Mouse (Mus musculus): ENCODE measurements around the gene Lct. TPM values are rescaled to one million over a fixed set of nuclear protein-coding genes. Genes with fewer than 3 reads are reported as not detected.
"Not testable (repeated sequence)": the region's sequence is repeated elsewhere in the genome, so short reads cannot be mapped to it uniquely, and the experiment has no call there.

Lct gene
- polyA plus RNA-seq, 1 experiment from 2014 or later = 0.03 TPM

- H3K27me3 ChIP-seq (replicated peaks) = no peaks in the 10 kb centered on the region
- H3K9me3 ChIP-seq = no peaks in the 10 kb centered on the region
- no peak overlapping the region for H3K4me3 ChIP-seq
- no peak overlapping the region for H3K27ac ChIP-seq (replicated peaks)
- no peak overlapping the region for H3K9ac ChIP-seq
- no peaks in the 10 kb centered on the region for H3K4me1 ChIP-seq
- ATAC-seq (ENCODE audit: extremely low read depth, insufficient number of reproducible peaks, low FRiP score, low TSS enrichment) = no peak
- 63% methylated on average over 8 of the region's 8 CpGs for WGBS
- no peak overlapping the region for H3K4me2 ChIP-seq
- no peaks in the 10 kb centered on the region for H3K36me3 ChIP-seq
These were observed 32.8 kb downstream of the Lct start for GRCm38 (mm10) chr1:128295296-128295695.

DNA sequence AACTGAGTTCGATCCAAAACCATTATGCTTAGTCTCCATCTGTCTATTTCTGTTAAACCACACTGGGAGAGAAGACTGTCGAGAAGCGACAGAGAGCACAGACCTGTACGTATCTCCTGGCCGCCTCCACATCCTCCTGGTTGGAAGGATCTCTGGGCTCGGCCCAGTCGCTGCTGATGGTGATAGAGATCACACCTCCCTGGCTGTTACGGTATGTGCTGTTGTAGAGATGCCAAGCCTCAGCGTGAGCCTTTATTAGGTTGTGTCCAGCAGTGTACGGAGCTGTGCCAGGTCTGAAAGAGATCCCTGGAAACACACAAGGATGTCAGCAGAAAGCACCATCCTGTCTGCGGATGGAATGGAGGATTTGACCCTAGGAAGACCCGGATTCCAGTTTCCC is 34.6 kb downstream of the Lct start:
- Histone ChIP-seq H3K36me3 (no peaks in the 10 kb centered on the region), H3K27me3 (replicated peaks) (no peaks in the 10 kb centered on the region), H3K27ac (replicated peaks) (no peak overlapping the region), H3K9me3 (no peaks in the 10 kb centered on the region), H3K4me3 (no peak overlapping the region), H3K4me2 (no peak overlapping the region), H3K4me1 (no peaks in the 10 kb centered on the region), H3K9ac (no peak overlapping the region)
- WGBS = 80% methylated on average over 12 of the region's 12 CpGs
- no peak for ATAC-seq (ENCODE audit: extremely low read depth, insufficient number of reproducible peaks, low FRiP score, low TSS enrichment)

- WGBS = 81% methylated on average over 5 of the region's 5 CpGs
- Histone ChIP-seq H3K4me2 (no peak overlapping the region), H3K4me1 (no peaks in the 10 kb centered on the region), H3K9me3 (no peaks in the 10 kb centered on the region), H3K36me3 (no peaks in the 10 kb centered on the region), H3K27me3 (replicated peaks) (no peaks in the 10 kb centered on the region), H3K9ac (no peak overlapping the region), H3K4me3 (no peak overlapping the region), H3K27ac (replicated peaks) (no peak overlapping the region)
- ATAC-seq (ENCODE audit: extremely low read depth, insufficient number of reproducible peaks, low FRiP score, low TSS enrichment) = no peak
These were observed 37.8 kb downstream of the Lct start for GRCm38 (mm10) chr1:128290295-128290694.

DNA sequence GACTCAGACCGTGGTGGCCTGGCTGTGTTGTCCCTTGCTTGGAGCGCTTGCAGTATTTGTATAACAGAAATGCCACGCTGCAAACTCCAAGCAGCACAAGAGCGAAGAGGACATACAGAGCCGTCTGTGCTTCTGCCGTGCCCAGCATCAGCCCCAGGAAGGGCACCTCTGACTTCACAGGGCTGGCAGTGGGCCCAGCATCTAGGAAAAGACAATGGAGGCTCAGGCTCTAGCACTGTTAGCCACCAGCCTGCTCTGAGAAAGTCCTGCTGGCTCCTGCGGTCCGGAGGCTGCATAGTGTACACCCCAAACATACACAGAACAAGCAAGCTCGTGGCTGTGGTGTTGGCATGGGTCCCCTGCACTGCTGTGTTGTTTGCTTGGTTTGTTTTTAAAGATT is 43.0 kb downstream of the Lct start:
- Histone ChIP-seq H3K4me2 (no peak overlapping the region), H3K27me3 (replicated peaks) (no peaks in the 10 kb centered on the region), H3K27ac (replicated peaks) (no peak overlapping the region), H3K4me3 (no peak overlapping the region), H3K4me1 (no peaks in the 10 kb centered on the region), H3K36me3 (peaks cover 35% of the 10 kb centered on the region), H3K9ac (no peak overlapping the region), H3K9me3 (0 out of 2 replicates have a peak, but pooled peaks cover 7% of the 10 kb centered on the region)
- no peak for ATAC-seq (ENCODE audit: extremely low read depth, insufficient number of reproducible peaks, low FRiP score, low TSS enrichment)
- WGBS = 77% methylated on average over 9 of the region's 9 CpGs

GRCm38 (mm10) chr1:128284157-128284690 is 43.9 kb downstream of the Lct start:
- WGBS = 90% methylated on average over 7 of the region's 8 CpGs
- H3K36me3 ChIP-seq = peaks cover 44% of the 10 kb centered on the region

GRCm38 (mm10) chr1:128282924-128283323 is 45.2 kb downstream of the Lct start:
- Histone ChIP-seq H3K9ac (no peak overlapping the region), H3K4me2 (no peak overlapping the region), H3K9me3 (0 out of 2 replicates have a peak, but pooled peaks cover 7% of the 10 kb centered on the region), H3K4me1 (no peaks in the 10 kb centered on the region), H3K4me3 (no peak overlapping the region), H3K36me3 (peaks cover 57% of the 10 kb centered on the region), H3K27ac (replicated peaks) (no peak overlapping the region), H3K27me3 (replicated peaks) (no peaks in the 10 kb centered on the region)
- 94% methylated on average over 3 of the region's 3 CpGs for WGBS
- ATAC-seq (ENCODE audit: extremely low read depth, insufficient number of reproducible peaks, low FRiP score, low TSS enrichment) = no peak

More at GRCm38 (mm10) chr1:128284157-128284690, 43.9 kb downstream of the Lct start:
- no peak overlapping the region for H3K4me3 ChIP-seq
- no peak overlapping the region for H3K4me2 ChIP-seq
- no peaks in the 10 kb centered on the region for H3K4me1 ChIP-seq
- no peak for ATAC-seq (ENCODE audit: extremely low read depth, insufficient number of reproducible peaks, low FRiP score, low TSS enrichment)
- no peaks in the 10 kb centered on the region for H3K27me3 ChIP-seq (replicated peaks)
- no peak overlapping the region for H3K9ac ChIP-seq
- H3K9me3 ChIP-seq = 0 out of 2 replicates have a peak, but pooled peaks cover 7% of the 10 kb centered on the region
- H3K27ac ChIP-seq (replicated peaks) = no peak overlapping the region

DNA sequence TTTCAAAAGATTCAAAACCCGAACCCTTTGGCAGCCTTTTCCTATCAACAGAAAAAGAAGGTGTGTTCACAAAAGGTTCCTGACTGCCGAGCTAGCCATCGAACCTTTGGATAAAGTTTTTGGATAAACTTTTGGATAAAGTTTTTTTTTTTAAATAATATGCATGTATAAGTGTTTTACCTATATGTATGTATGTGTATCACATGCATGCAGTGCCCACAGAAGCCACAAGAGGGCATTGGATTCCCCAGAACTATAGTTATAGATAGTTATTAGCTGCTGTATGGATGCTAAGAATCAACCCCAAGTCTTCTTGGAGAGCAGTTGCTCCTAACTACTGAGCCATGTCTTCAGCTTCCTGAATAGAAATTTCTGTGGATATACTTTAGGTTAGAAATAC is 46.4 kb downstream of the Lct start:
- no peak for ATAC-seq (ENCODE audit: extremely low read depth, insufficient number of reproducible peaks, low FRiP score, low TSS enrichment)
- no peaks in the 10 kb centered on the region for H3K27me3 ChIP-seq (replicated peaks)
- no peak overlapping the region for H3K27ac ChIP-seq (replicated peaks)
- H3K4me1 ChIP-seq = no peaks in the 10 kb centered on the region
- WGBS = 93% methylated on average over 3 of the region's 3 CpGs
- H3K4me3 ChIP-seq = no peak overlapping the region
- H3K9ac ChIP-seq = no peak overlapping the region
- 0 out of 2 replicates have a peak, but pooled peaks cover 7% of the 10 kb centered on the region for H3K9me3 ChIP-seq
- no peak overlapping the region for H3K4me2 ChIP-seq
- peaks cover 69% of the 10 kb centered on the region for H3K36me3 ChIP-seq

DNA sequence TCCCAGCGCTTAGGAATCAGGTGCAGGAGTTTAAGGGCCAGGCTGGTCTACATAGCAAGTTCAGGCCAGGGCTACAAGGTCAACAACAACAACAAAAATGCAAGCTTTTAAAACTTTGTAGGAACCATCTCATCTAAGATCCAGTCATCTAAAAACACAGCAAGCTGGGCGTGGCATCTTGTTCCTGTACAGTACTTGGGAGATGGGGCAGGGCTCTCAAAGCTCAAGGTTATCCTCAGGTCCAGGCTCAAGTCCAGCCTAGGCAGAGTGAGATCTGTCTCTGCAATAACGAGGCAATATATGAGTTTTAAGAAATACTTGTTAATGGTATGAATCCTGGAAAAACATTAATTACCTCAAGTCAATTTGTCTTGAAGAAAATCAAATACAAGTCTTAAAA is 49.6 kb downstream of the Lct start:
- WGBS = 87% methylated on average over 3 of the region's 3 CpGs
- Histone ChIP-seq H3K9me3 (0 out of 2 replicates have a peak, but pooled peaks cover 7% of the 10 kb centered on the region), H3K4me1 (no peaks in the 10 kb centered on the region), H3K27ac (replicated peaks) (no peak overlapping the region), H3K4me2 (no peak overlapping the region), H3K27me3 (replicated peaks) (no peaks in the 10 kb centered on the region), H3K36me3 (peaks cover 95% of the 10 kb centered on the region), H3K9ac (no peak overlapping the region), H3K4me3 (no peak overlapping the region)
- ATAC-seq (ENCODE audit: extremely low read depth, insufficient number of reproducible peaks, low FRiP score, low TSS enrichment) = no peak

DNA sequence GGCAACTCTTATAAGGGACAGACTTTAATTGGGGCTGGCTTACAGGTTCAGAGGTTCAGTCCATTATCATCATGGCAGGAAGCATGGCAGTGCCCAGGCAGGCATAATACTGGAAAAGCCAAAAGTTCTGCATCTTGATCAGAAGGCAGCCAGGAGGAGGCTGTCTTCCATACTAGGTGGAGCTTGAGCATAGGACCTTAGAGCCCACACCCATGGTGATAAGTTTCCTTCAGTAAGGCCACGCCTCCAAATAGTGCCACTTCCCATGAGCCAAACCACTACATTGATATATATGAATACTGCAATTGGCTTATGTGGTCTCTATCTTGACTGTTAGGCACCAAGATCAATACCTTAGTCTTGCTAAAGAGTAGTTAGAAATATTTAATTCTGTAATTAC is 52.2 kb downstream of the Lct start:
- H3K27me3 ChIP-seq (replicated peaks) = no peaks in the 10 kb centered on the region
- no peak overlapping the region for H3K9ac ChIP-seq
- no peak overlapping the region for H3K27ac ChIP-seq (replicated peaks)
- no peak overlapping the region for H3K4me3 ChIP-seq
- ATAC-seq (ENCODE audit: extremely low read depth, insufficient number of reproducible peaks, low FRiP score, low TSS enrichment) = no peak
- no peaks in the 10 kb centered on the region for H3K9me3 ChIP-seq
- H3K36me3 ChIP-seq = peaks cover 96% of the 10 kb centered on the region
- no peak overlapping the region for H3K4me2 ChIP-seq
- WGBS = 88% methylated on average over 1 of the region's 1 CpGs
- H3K4me1 ChIP-seq = no peaks in the 10 kb centered on the region

DNA sequence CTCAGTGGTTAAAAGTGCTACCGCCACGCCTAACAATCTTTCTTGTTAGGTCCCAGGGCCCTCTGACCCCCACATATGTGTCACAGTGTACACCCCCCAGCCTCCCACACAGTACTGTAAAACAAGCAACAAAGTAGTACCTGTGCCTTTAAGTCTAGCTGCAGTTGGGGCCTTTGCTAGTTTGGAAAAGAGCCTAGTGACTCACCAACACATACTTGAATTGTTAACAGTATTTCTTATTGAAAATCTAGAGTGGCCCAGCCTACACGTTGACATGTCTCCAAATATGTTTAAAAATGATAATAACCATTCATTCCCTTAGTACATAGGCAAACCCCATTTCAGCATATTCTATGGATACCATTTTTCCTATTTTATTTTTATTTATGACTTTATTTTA is 57.4 kb downstream of the Lct start:
- 90% methylated on average over 3 of the region's 3 CpGs for WGBS
- no peak overlapping the region for H3K27ac ChIP-seq (replicated peaks)
- no peaks in the 10 kb centered on the region for H3K4me1 ChIP-seq
- H3K9me3 ChIP-seq = no peaks in the 10 kb centered on the region
- peaks cover 96% of the 10 kb centered on the region for H3K36me3 ChIP-seq
- no peak overlapping the region for H3K4me3 ChIP-seq
- H3K27me3 ChIP-seq (replicated peaks) = no peaks in the 10 kb centered on the region
- no peak overlapping the region for H3K4me2 ChIP-seq
- no peak for ATAC-seq (ENCODE audit: extremely low read depth, insufficient number of reproducible peaks, low FRiP score, low TSS enrichment)
- H3K9ac ChIP-seq = no peak overlapping the region

GRCm38 (mm10) chr1:128267061-128267460 is 61.1 kb downstream of the Lct start:
- not testable (repeated sequence) for H3K27ac ChIP-seq (replicated peaks); H3K9ac ChIP-seq; H3K4me1 ChIP-seq; H3K27me3 ChIP-seq (replicated peaks); H3K4me2 ChIP-seq; H3K9me3 ChIP-seq; ATAC-seq (ENCODE audit: extremely low read depth, insufficient number of reproducible peaks, low FRiP score, low TSS enrichment); H3K4me3 ChIP-seq
- 82% methylated on average over 7 of the region's 7 CpGs for WGBS
- peaks cover 98% of the 10 kb centered on the region for H3K36me3 ChIP-seq

- peaks cover 19% of the 10 kb centered on the region for H3K4me1 ChIP-seq
- peak; percentile 45; the same call in 1 of the 2 replicates for ATAC-seq (ENCODE audit: extremely low read depth, insufficient number of reproducible peaks, low FRiP score, low TSS enrichment)
- H3K27me3 ChIP-seq (replicated peaks) = no peaks in the 10 kb centered on the region
- peak overlapping the region; percentile 96 for H3K27ac ChIP-seq (replicated peaks)
- peak overlapping the region; percentile 85 for H3K4me2 ChIP-seq
- H3K4me3 ChIP-seq = peak overlapping the region; percentile 85
- WGBS = 1% methylated on average over 19 of the region's 19 CpGs
- H3K9me3 ChIP-seq = no peaks in the 10 kb centered on the region
- H3K36me3 ChIP-seq = peaks cover 11% of the 10 kb centered on the region
- H3K9ac ChIP-seq = peak overlapping the region; percentile 93
These were observed 83.3 kb downstream of the Lct start for GRCm38 (mm10) chr1:128244727-128245355.

Measured in heart, embryonic 13.5 days (tissue).